Mouse (Mus musculus): ENCODE results near the gene Rnf224. TPM values are rescaled to one million over a fixed set of nuclear protein-coding genes. Genes with fewer than 3 reads are reported as not detected.
A peak's percentile ranks its signal among the peaks of the same experiment; 100 is the strongest.

Rnf224 gene
- polyA plus RNA-seq, 1 experiment from 2014 or later = not detected

- 20% methylated on average over 55 of the region's 55 CpGs for WGBS
- Histone ChIP-seq H3K4me3 (peak overlapping the region; percentile 38), H3K36me3 (peaks cover 23% of the 10 kb centered on the region), H3K9me3 (no peaks in the 10 kb centered on the region), H3K4me1 (replicated peaks) (peaks cover 34% of the 10 kb centered on the region), H3K27ac (no peak overlapping the region; the same call in 1 of the 2 replicates), H3K27me3 (ENCODE audit: insufficient read depth, poor library complexity, severe bottlenecking) (peaks cover 43% of the 10 kb centered on the region)
- DNase-seq (ENCODE audit: low spot score) = no peak
Measured at GRCm38 (mm10) chr2:25195211-25196156, 41.1 kb downstream of the Rnf224 start.

GRCm38 (mm10) chr2:25194486-25195171 is 42.0 kb downstream of the Rnf224 start:
- peaks cover 34% of the 10 kb centered on the region for H3K4me1 ChIP-seq (replicated peaks)
- H3K36me3 ChIP-seq = peaks cover 14% of the 10 kb centered on the region
- H3K27ac ChIP-seq = no peak overlapping the region
- 87% methylated on average over 17 of the region's 17 CpGs for WGBS
- peaks cover 43% of the 10 kb centered on the region for H3K27me3 ChIP-seq (ENCODE audit: insufficient read depth, poor library complexity, severe bottlenecking)
- H3K4me3 ChIP-seq = peak overlapping the region; percentile 38; the same call in 1 of the 2 replicates
- no peaks in the 10 kb centered on the region for H3K9me3 ChIP-seq
- no peak for DNase-seq (ENCODE audit: low spot score)

- Histone ChIP-seq H3K27ac (no peak overlapping the region), H3K9me3 (no peaks in the 10 kb centered on the region), H3K4me3 (no peak overlapping the region), H3K27me3 (ENCODE audit: insufficient read depth, poor library complexity, severe bottlenecking) (peaks cover 43% of the 10 kb centered on the region), H3K4me1 (replicated peaks) (peaks cover 34% of the 10 kb centered on the region), H3K36me3 (peaks cover 8% of the 10 kb centered on the region)
- 77% methylated on average over 5 of the region's 5 CpGs for WGBS
- no peak for DNase-seq (ENCODE audit: low spot score)
Measured at GRCm38 (mm10) chr2:25194006-25194405, 42.6 kb downstream of the Rnf224 start.

GRCm38 (mm10) chr2:25193330-25193770 is 43.2 kb downstream of the Rnf224 start:
- peak; percentile 86 for DNase-seq (ENCODE audit: low spot score)
- H3K4me3 ChIP-seq = peak overlapping the region; percentile 24
- H3K27me3 ChIP-seq (ENCODE audit: insufficient read depth, poor library complexity, severe bottlenecking) = peaks cover 43% of the 10 kb centered on the region
- peaks cover 34% of the 10 kb centered on the region for H3K4me1 ChIP-seq (replicated peaks)
- H3K36me3 ChIP-seq = peaks cover 2% of the 10 kb centered on the region
- H3K27ac ChIP-seq = peak overlapping the region; percentile 64
- WGBS = 3% methylated on average over 6 of the region's 6 CpGs
- H3K9me3 ChIP-seq = no peaks in the 10 kb centered on the region

- no peak overlapping the region for H3K27ac ChIP-seq
- H3K4me3 ChIP-seq = no peak overlapping the region
- peaks cover 20% of the 10 kb centered on the region for H3K36me3 ChIP-seq
- no peaks in the 10 kb centered on the region for H3K9me3 ChIP-seq
- peaks cover 44% of the 10 kb centered on the region for H3K4me1 ChIP-seq (replicated peaks)
- peaks cover 6% of the 10 kb centered on the region for H3K27me3 ChIP-seq (ENCODE audit: insufficient read depth, poor library complexity, severe bottlenecking)
- WGBS = 81% methylated on average over 6 of the region's 6 CpGs
- DNase-seq (ENCODE audit: low spot score) = no peak
Measured at GRCm38 (mm10) chr2:25187841-25188240, 48.7 kb downstream of the Rnf224 start.

GRCm38 (mm10) chr2:25186575-25186930 is 50.0 kb downstream of the Rnf224 start:
- WGBS = 34% methylated on average over 5 of the region's 5 CpGs
- Histone ChIP-seq H3K36me3 (peaks cover 24% of the 10 kb centered on the region), H3K9me3 (no peaks in the 10 kb centered on the region), H3K4me3 (peak overlapping the region; percentile 85), H3K27ac (peak overlapping the region; percentile 98), H3K4me1 (replicated peaks) (peaks cover 49% of the 10 kb centered on the region), H3K27me3 (ENCODE audit: insufficient read depth, poor library complexity, severe bottlenecking) (peaks cover 6% of the 10 kb centered on the region)
- no peak for DNase-seq (ENCODE audit: low spot score)

- under 1% methylated on average over 64 of the region's 64 CpGs for WGBS
- DNase-seq (ENCODE audit: low spot score) = peak; percentile 95
- Histone ChIP-seq H3K4me3 (peak overlapping the region; percentile 85), H3K36me3 (peaks cover 24% of the 10 kb centered on the region), H3K27me3 (ENCODE audit: insufficient read depth, poor library complexity, severe bottlenecking) (peaks cover 6% of the 10 kb centered on the region), H3K4me1 (replicated peaks) (peaks cover 50% of the 10 kb centered on the region), H3K9me3 (no peaks in the 10 kb centered on the region), H3K27ac (peak overlapping the region; percentile 98)
Measured at GRCm38 (mm10) chr2:25185625-25186574, 50.7 kb downstream of the Rnf224 start.

GRCm38 (mm10) chr2:25184496-25184895 is 52.1 kb downstream of the Rnf224 start:
- no peak for DNase-seq (ENCODE audit: low spot score)
- Histone ChIP-seq H3K36me3 (peaks cover 24% of the 10 kb centered on the region), H3K27ac (peak overlapping the region; percentile 98), H3K9me3 (no peaks in the 10 kb centered on the region), H3K4me1 (replicated peaks) (peaks cover 62% of the 10 kb centered on the region), H3K27me3 (ENCODE audit: insufficient read depth, poor library complexity, severe bottlenecking) (peaks cover 9% of the 10 kb centered on the region), H3K4me3 (peak overlapping the region; percentile 85)
- 95% methylated on average over 7 of the region's 7 CpGs for WGBS

Other genes with a start within 250 kb of the Rnf224 start
- gene Nsmf, start 182.4 kb downstream of the Rnf224 start, polyA plus RNA-seq (2016; fragmentation: Nextera tagmentation; extraction: Ambion mirVana) = 72.2 and 89.0 TPM in 2 replicates
- gene Entpd8, start 156.5 kb downstream of the Rnf224 start, polyA plus RNA-seq (2016; fragmentation: Nextera tagmentation; extraction: Ambion mirVana) = not detected in 2 replicates
- 0.22 and 0.38 TPM in 2 replicates for gene Noxa1, start 141.6 kb downstream of the Rnf224 start, polyA plus RNA-seq (2016; fragmentation: Nextera tagmentation; extraction: Ambion mirVana)
- 77.4 and 108 TPM in 2 replicates for gene Nrarp, start 56.0 kb downstream of the Rnf224 start, polyA plus RNA-seq (2016; fragmentation: Nextera tagmentation; extraction: Ambion mirVana)
- gene Tor4a, start 39.9 kb downstream of the Rnf224 start, polyA plus RNA-seq (2016; fragmentation: Nextera tagmentation; extraction: Ambion mirVana) = 2.6 and 2.7 TPM in 2 replicates
- 123 and 132 TPM in 2 replicates for gene Nelfb, start 25.3 kb downstream of the Rnf224 start, polyA plus RNA-seq (2016; fragmentation: Nextera tagmentation; extraction: Ambion mirVana)
- not detected in 2 replicates for gene Stpg3, start 22.1 kb downstream of the Rnf224 start, polyA plus RNA-seq (2016; fragmentation: Nextera tagmentation; extraction: Ambion mirVana)
- not detected in 2 replicates for gene Fam166a, start 18.0 kb downstream of the Rnf224 start, polyA plus RNA-seq (2016; fragmentation: Nextera tagmentation; extraction: Ambion mirVana)
- 655 and 693 TPM in 2 replicates for gene Tubb4b, start 12.1 kb downstream of the Rnf224 start, polyA plus RNA-seq (2016; fragmentation: Nextera tagmentation; extraction: Ambion mirVana)
- gene Slc34a3, start 2.4 kb downstream of the Rnf224 start, polyA plus RNA-seq (2016; fragmentation: Nextera tagmentation; extraction: Ambion mirVana) = not detected in 2 replicates
- 25.5 and 43.5 TPM in 2 replicates for gene Rnf208, start 5.5 kb upstream of the Rnf224 start, polyA plus RNA-seq (2016; fragmentation: Nextera tagmentation; extraction: Ambion mirVana)
- gene Cysrt1, start 5.7 kb upstream of the Rnf224 start, polyA plus RNA-seq (2016; fragmentation: Nextera tagmentation; extraction: Ambion mirVana) = not detected in 2 replicates
- gene AL732309.1, start 10.1 kb upstream of the Rnf224 start, polyA plus RNA-seq (2016; fragmentation: Nextera tagmentation; extraction: Ambion mirVana) = 5.7 and 6.2 TPM in 2 replicates
- 18.7 and 20.3 TPM in 2 replicates for gene Tmem203, start 18.7 kb upstream of the Rnf224 start, polyA plus RNA-seq (2016; fragmentation: Nextera tagmentation; extraction: Ambion mirVana)
- gene Tprn, start 25.8 kb upstream of the Rnf224 start, polyA plus RNA-seq (2016; fragmentation: Nextera tagmentation; extraction: Ambion mirVana) = 8.1 and 9.5 TPM in 2 replicates
- 248 and 259 TPM in 2 replicates for gene Ssna1, start 35.7 kb upstream of the Rnf224 start, polyA plus RNA-seq (2016; fragmentation: Nextera tagmentation; extraction: Ambion mirVana)
- 150 and 156 TPM in 2 replicates for gene Anapc2, start 35.7 kb upstream of the Rnf224 start, polyA plus RNA-seq (2016; fragmentation: Nextera tagmentation; extraction: Ambion mirVana)
- gene Tmem210, start 51.4 kb upstream of the Rnf224 start, polyA plus RNA-seq (2016; fragmentation: Nextera tagmentation; extraction: Ambion mirVana) = not detected in 2 replicates
- gene Lrrc26, start 53.1 kb upstream of the Rnf224 start, polyA plus RNA-seq (2016; fragmentation: Nextera tagmentation; extraction: Ambion mirVana) = not detected in 2 replicates
- 1.2 and 4.5 TPM in 2 replicates for gene Grin1, start 82.4 kb upstream of the Rnf224 start, polyA plus RNA-seq (2016; fragmentation: Nextera tagmentation; extraction: Ambion mirVana)
- gene Man1b1, start 95.6 kb upstream of the Rnf224 start, polyA plus RNA-seq (2016; fragmentation: Nextera tagmentation; extraction: Ambion mirVana) = 57.4 and 58.7 TPM in 2 replicates
- gene Dpp7, start 119.6 kb upstream of the Rnf224 start, polyA plus RNA-seq (2016; fragmentation: Nextera tagmentation; extraction: Ambion mirVana) = 21.1 and 21.8 TPM in 2 replicates
- 7.4 and 10.1 TPM in 2 replicates for gene Uap1l1, start 128.9 kb upstream of the Rnf224 start, polyA plus RNA-seq (2016; fragmentation: Nextera tagmentation; extraction: Ambion mirVana)
- gene Sapcd2, start 135.5 kb upstream of the Rnf224 start, polyA plus RNA-seq (2016; fragmentation: Nextera tagmentation; extraction: Ambion mirVana) = 71.6 and 75.1 TPM in 2 replicates
- 0.31 TPM in 1 of 2 replicates, not detected in the other for gene Entpd2, start 159.1 kb upstream of the Rnf224 start, polyA plus RNA-seq (2016; fragmentation: Nextera tagmentation; extraction: Ambion mirVana)
- gene Npdc1, start 162.6 kb upstream of the Rnf224 start, polyA plus RNA-seq (2016; fragmentation: Nextera tagmentation; extraction: Ambion mirVana) = 75.1 and 155 TPM in 2 replicates
- not detected in 2 replicates for gene Fut7, start 186.5 kb upstream of the Rnf224 start, polyA plus RNA-seq (2016; fragmentation: Nextera tagmentation; extraction: Ambion mirVana)
- gene Abca2, start 191.9 kb upstream of the Rnf224 start, polyA plus RNA-seq (2016; fragmentation: Nextera tagmentation; extraction: Ambion mirVana) = 5.7 and 5.9 TPM in 2 replicates
- 0.90 and 1.2 TPM in 2 replicates for gene Clic3, start 220.1 kb upstream of the Rnf224 start, polyA plus RNA-seq (2016; fragmentation: Nextera tagmentation; extraction: Ambion mirVana)
- gene Paxx, start 224.3 kb upstream of the Rnf224 start, polyA plus RNA-seq (2016; fragmentation: Nextera tagmentation; extraction: Ambion mirVana) = 17.0 and 31.3 TPM in 2 replicates
- 0.49 and 1.7 TPM in 2 replicates for gene Ptgds, start 233.3 kb upstream of the Rnf224 start, polyA plus RNA-seq (2016; fragmentation: Nextera tagmentation; extraction: Ambion mirVana)